In genomic region chr2:169728651-169729280, GRCm38 (mm10) we compare ENCODE assay signal across 11 mouse cellular contexts.
A peak's percentile ranks its signal among the peaks of the same experiment; 100 is the strongest.
DNase-seq lines count a peak whose midpoint lies in the region; ATAC-seq and TF ChIP-seq lines count a peak whose summit lies in the region.
"Had no signal": no experiment of that assay in that cellular context is flagged by ENCODE, and none has a peak within 500 bp of the region (broad histone marks: within the 10 kb centered on the region; RNA-seq: fewer than 3 reads in every experiment).

No protein-coding gene starts in this region.

- DNase-seq in kidney, adult 2 months: peak; percentile 45
- no peak for DNase-seq in kidney, adult 18-20 months
- DNase-seq in kidney, postnatal 4 days: peak; percentile 76 to 79
- DNase-seq in lung, postnatal 25 days (ENCODE audit: low spot score): peak; percentile 64
- DNase-seq in urinary bladder, postnatal 10 days (ENCODE audit: low spot score): no peak
- DNase-seq in retina, embryonic 14.5 days (ENCODE audit: low spot score): no peak

- H3K4me1 ChIP-seq in kidney, adult 2 months (ENCODE audit: control insufficient read depth, insufficient read depth, low read length): no peaks in the 10 kb centered on the region
- H3K4me1 ChIP-seq in heart, embryonic 13.5 days: peaks cover 54% of the 10 kb centered on the region

- no peak overlapping the region for H3K9ac ChIP-seq in heart, embryonic 13.5 days
- H3K9ac ChIP-seq: limb, embryonic 13.5 days had no signal

- no peaks in the 10 kb centered on the region for H3K9me3 ChIP-seq in heart, embryonic 13.5 days
- H3K9me3 ChIP-seq: limb, embryonic 13.5 days had no signal

- no peak for TF ChIP-seq CTCF in kidney, adult 2 months (conservative IDR thresholded peaks at IDR 0.05; ENCODE audit: insufficient read depth, insufficient read length, low read depth, low read length)

- ATAC-seq in heart, embryonic 13.5 days (ENCODE audit: extremely low read depth, insufficient number of reproducible peaks, low FRiP score, low TSS enrichment): no peak
- no peak for ATAC-seq in erythroid progenitor cell, adult 5-6 weeks (replicated peaks; ENCODE audit: low FRiP score, poor library complexity, severe bottlenecking)
- ATAC-seq: midbrain, embryonic 16.5 days had no signal

- H3K36me3 ChIP-seq in kidney, adult 2 months (ENCODE audit: control insufficient read depth, insufficient read depth, low read length): no peaks in the 10 kb centered on the region
- no peaks in the 10 kb centered on the region for H3K36me3 ChIP-seq in heart, embryonic 13.5 days
- H3K36me3 ChIP-seq: limb, embryonic 13.5 days had no signal

- no peak overlapping the region for H3K4me2 ChIP-seq in heart, embryonic 13.5 days
- H3K4me2 ChIP-seq: limb, embryonic 13.5 days had no signal

- H3K4me3 ChIP-seq in kidney, adult 2 months (ENCODE audit: insufficient read depth, low read depth, low read length): no peak overlapping the region
- no peak overlapping the region for H3K4me3 ChIP-seq in heart, embryonic 13.5 days
- H3K4me3 ChIP-seq: layer of hippocampus, adult 2 months; limb, embryonic 13.5 days had no signal

- H3K27me3 ChIP-seq in kidney, adult 2 months (replicated peaks; ENCODE audit: control insufficient read depth, insufficient read depth, low read length): no peaks in the 10 kb centered on the region
- H3K27me3 ChIP-seq in heart, embryonic 13.5 days (replicated peaks): no peaks in the 10 kb centered on the region
- H3K27me3 ChIP-seq: limb, embryonic 13.5 days had no signal

- no peak overlapping the region for H3K27ac ChIP-seq in kidney, adult 2 months (ENCODE audit: insufficient read depth, low read depth, low read length)
- peak overlapping the region; percentile 28; the same call in 1 of the 2 replicates for H3K27ac ChIP-seq in heart, embryonic 13.5 days (replicated peaks)
- H3K27ac ChIP-seq: layer of hippocampus, adult 2 months; limb, embryonic 13.5 days had no signal

- no peak for TF ChIP-seq POLR2A in kidney, adult 2 months (IDR thresholded peaks at IDR 0.05; ENCODE audit: low read depth, low read length)

- WGBS in kidney, adult 2 months: 42% methylated on average over 16 of the region's 16 CpGs
- WGBS in heart, embryonic 13.5 days: 65% methylated on average over 16 of the region's 16 CpGs

Comparison
In these comparisons a context has a peak if more than half of its experiments do, and no peak if none do; other contexts are left out.
1. DNase-seq: peak in kidney, adult 2 months (single experiment), kidney, postnatal 4 days (2 of 2) and lung, postnatal 25 days (single experiment); none in kidney, adult 18-20 months (single experiment), urinary bladder, postnatal 10 days (single experiment) and retina, embryonic 14.5 days (single experiment).